Mouse (Mus musculus) limb, embryonic 14.5 days (tissue): ENCODE results near the gene Elane. TPM values are rescaled to one million over a fixed set of nuclear protein-coding genes. Genes with fewer than 3 reads are reported as not detected.

Source experiments
- ATAC-seq: fragments of 200-750 bp; cut with Nextera tagmentation; 2 replicates; pipeline ENCODE4 v1.8.0; 2017; ENCODE audit warnings: low read depth, moderate number of reproducible peaks, moderate TSS enrichment; ENCODE audit not compliant: low FRiP score
- DNase-seq: peaks from one replicate; pipeline ENCODE4 v3.0.0-alpha.2; 2015; ENCODE audit warnings: low spot score
- H3K27ac ChIP-seq: fragments of 300-500 bp; sonication (generic); replicated peaks from 2 replicates; pipeline ENCODE4 v1.5.1; 2014; ENCODE audit warnings: low read depth, mild to moderate bottlenecking, low read length, moderate library complexity, mixed read lengths
- H3K27me3 ChIP-seq: fragments of 300-500 bp; sonication (generic); 2 replicates; pipeline ENCODE4 v1.6.1; 2014; ENCODE audit warnings: low read length, mixed read lengths; ENCODE audit not compliant: control insufficient read depth, insufficient read depth
- H3K36me3 ChIP-seq: fragments of 300-500 bp; sonication (generic); 2 replicates; pipeline ENCODE4 v1.6.1; 2014; ENCODE audit warnings: mild to moderate bottlenecking, low read length, moderate library complexity, mixed read lengths; ENCODE audit not compliant: control insufficient read depth, insufficient read depth
- H3K4me1 ChIP-seq: fragments of 300-500 bp; sonication (generic); 2 replicates; pipeline ENCODE4 v1.6.1; 2014; ENCODE audit warnings: antibody characterized with exemption, low read length, mixed read lengths; ENCODE audit not compliant: control insufficient read depth, insufficient read depth
- H3K4me2 ChIP-seq: fragments of 300-500 bp; sonication (generic); replicated peaks from 2 replicates; pipeline ENCODE4 v1.6.1; 2014; ENCODE audit warnings: low read depth, mild to moderate bottlenecking, low read length, moderate library complexity; ENCODE audit not compliant: severe bottlenecking
- H3K4me3 ChIP-seq: fragments of 300-500 bp; sonication (generic); replicated peaks from 2 replicates; pipeline ENCODE4 v1.5.1; 2014; ENCODE audit warnings: low read length
- H3K9ac ChIP-seq: fragments of 300-500 bp; sonication (generic); 2 replicates; pipeline ENCODE4 v1.6.1; 2014; ENCODE audit warnings: mild to moderate bottlenecking, low read depth, low read length, moderate library complexity; ENCODE audit not compliant: severe bottlenecking
- H3K9me3 ChIP-seq: fragments of 300-500 bp; sonication (generic); 2 replicates; pipeline ENCODE4 v1.6.1; 2016; ENCODE audit warnings: low read length; ENCODE audit not compliant: control insufficient read depth
- POLR2A ChIP-seq: fragments of 200-500 bp; IDR thresholded peaks from 2 replicates; pipeline ENCODE4 v1.8.0; 2012; ENCODE audit warnings: inconsistent platforms, mild to moderate bottlenecking, moderate library complexity, borderline replicate concordance; ENCODE audit not compliant: insufficient read depth, insufficient read length; ENCODE audit errors: extremely low read depth
- WGBS: fragments of 180-500 bp; shearing (Covaris S2); extraction: QIAGEN DNeasy Blood & Tissue Kit; methylation state at CpG from one replicate; pipeline ENCODE4 v1.1.7; 2014; 5-methylcytosine and 5-hydroxymethylcytosine counted together
- polyA plus RNA-seq, 2 experiments: library from polyadenylated mRNA; depleted of rRNA in 1 of 2; stranded (reverse) in 1 of 2; unstranded in 1 of 2; fragments of >200 nt; fragmentation: Nextera tagmentation in 1 of 2; extraction: Ambion mirVana in 1 of 2; gene quantifications; 2 replicates each; pipeline versions ENCODE4 v1.2.1 to v1.2.3; 2012 to 2014

Gene Elane
- polyA plus RNA-seq, 2 experiments = 0.35 to 1.2 TPM

DNA sequence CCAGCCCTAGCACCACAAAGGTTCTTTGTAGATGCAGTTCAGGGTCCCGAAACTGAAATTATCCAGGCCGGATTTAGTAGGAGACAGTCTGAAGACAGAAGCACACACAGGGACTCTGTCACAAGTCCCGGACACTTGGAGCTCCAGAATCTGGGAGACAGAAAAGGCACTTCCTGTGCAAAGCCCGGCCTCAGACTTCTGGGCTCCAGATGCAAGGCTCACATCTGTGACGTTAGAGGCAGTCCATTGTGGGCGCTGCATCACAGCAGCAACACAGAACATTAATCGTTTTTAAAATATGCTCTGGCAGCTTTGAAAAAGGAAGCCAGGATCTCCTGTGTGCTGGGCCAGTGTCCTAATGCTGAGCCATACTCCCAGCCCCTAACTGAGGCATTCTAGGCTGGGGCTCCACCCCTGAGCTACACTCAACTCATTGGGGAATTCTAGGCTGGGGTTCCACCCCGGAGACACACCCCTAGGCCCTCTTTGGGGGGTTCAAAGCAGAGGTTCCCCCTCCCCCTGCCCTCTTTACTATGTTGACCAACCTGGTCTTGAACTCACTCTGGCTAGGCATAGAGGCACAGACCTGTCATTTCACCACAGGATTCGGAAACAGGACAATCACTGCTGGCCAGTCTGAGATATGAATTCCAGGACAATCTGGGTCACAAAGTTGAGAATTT is 33.8 kb upstream of the Elane start:
- Histone ChIP-seq H3K4me1 (peaks cover 34% of the 10 kb centered on the region), H3K9ac (peak overlapping the region; percentile 99; the same call in 1 of the 2 replicates), H3K27ac (peak overlapping the region; percentile 99), H3K27me3 (no peaks in the 10 kb centered on the region), H3K36me3 (peaks cover 16% of the 10 kb centered on the region), H3K4me3 (peak overlapping the region; percentile 99; the same call in 1 of the 2 replicates), H3K4me2 (peak overlapping the region; percentile 82), H3K9me3 (no peaks in the 10 kb centered on the region)
- no peak for TF ChIP-seq POLR2A
- 30% methylated on average over 9 of the region's 9 CpGs for WGBS
- peak; percentile 60 for DNase-seq
- ATAC-seq = no peak

- no peaks in the 10 kb centered on the region for H3K9me3 ChIP-seq
Observed at GRCm38 (mm10) chr10:79852827-79853226, 33.2 kb upstream of the Elane start.

GRCm38 (mm10) chr10:79853392-79853791 is 32.7 kb upstream of the Elane start:
- Histone ChIP-seq H3K27me3 (no peaks in the 10 kb centered on the region), H3K9ac (peak overlapping the region; percentile 99), H3K36me3 (peaks cover 28% of the 10 kb centered on the region), H3K4me1 (peaks cover 45% of the 10 kb centered on the region), H3K4me2 (peak overlapping the region; percentile 82), H3K4me3 (peak overlapping the region; percentile 99), H3K9me3 (no peaks in the 10 kb centered on the region), H3K27ac (peak overlapping the region; percentile 99)
- WGBS = 0% methylated on average over 15 of the region's 15 CpGs
- ATAC-seq (peak; percentile 58), DNase-seq (peak; percentile 98)
- peak; percentile 74; the same call in 1 of the 2 replicates for TF ChIP-seq POLR2A

More at GRCm38 (mm10) chr10:79852827-79853226, 33.2 kb upstream of the Elane start:
- ATAC-seq (no peak), DNase-seq (no peak)
- peaks cover 22% of the 10 kb centered on the region for H3K36me3 ChIP-seq
- H3K4me1 ChIP-seq = peaks cover 40% of the 10 kb centered on the region
- peak overlapping the region; percentile 82 for H3K4me2 ChIP-seq
- peak overlapping the region; percentile 99 for H3K9ac ChIP-seq
- TF ChIP-seq POLR2A = no peak
- no peaks in the 10 kb centered on the region for H3K27me3 ChIP-seq
- peak overlapping the region; percentile 99 for H3K27ac ChIP-seq
- H3K4me3 ChIP-seq = peak overlapping the region; percentile 99
- WGBS = 24% methylated on average over 8 of the region's 8 CpGs

GRCm38 (mm10) chr10:79853860-79854795 is 31.9 kb upstream of the Elane start, which contains the start of gene Ptbp1:
Gene Ptbp1 (plus strand): TSS chr10:79854427.
- peak within 1 kb of the TSS; percentile 98 for H3K4me2 ChIP-seq
- peaks cover 35% of the 10 kb centered on the region for H3K36me3 ChIP-seq
- H3K4me1 ChIP-seq = peaks cover 47% of the 10 kb centered on the region
- H3K9me3 ChIP-seq = no peaks in the 10 kb centered on the region
- peak within 1 kb of the TSS; percentile 99 for H3K27ac ChIP-seq
- WGBS = under 1% methylated on average over 75 of the region's 75 CpGs
- peak; percentile 91; the same call in 1 of the 2 replicates for TF ChIP-seq POLR2A
- DNase-seq (peak; percentile 100), ATAC-seq (peak; percentile 91)
- H3K27me3 ChIP-seq = no peaks in the 10 kb centered on the region
- H3K9ac ChIP-seq = peak within 1 kb of the TSS; percentile 99
- peak within 1 kb of the TSS; percentile 99 for H3K4me3 ChIP-seq
